Mouse (Mus musculus) mesoderm, embryonic 11.5 days (tissue): ENCODE results near the gene Gm42688.

Experiments
- DNase-seq: peaks from one replicate; pipeline ENCODE4 v3.0.0-alpha.2; 2012; ENCODE audit warnings: low read depth, low spot score

The Gm42688 gene

GRCm38 (mm10) chr6:83117616-83118015, 16.2 kb downstream of the Gm42688 start:
- DNase-seq = no peak

GRCm38 (mm10) chr6:83118369-83118768, 17.0 kb downstream of the Gm42688 start:
- DNase-seq = no peak

- DNase-seq = no peak
These were observed 17.7 kb downstream of the Gm42688 start for GRCm38 (mm10) chr6:83118825-83119733.

GRCm38 (mm10) chr6:83119734-83120051, 18.3 kb downstream of the Gm42688 start:
- DNase-seq = no peak

- peak; percentile 99 for DNase-seq
These were observed 19.8 kb downstream of the Gm42688 start, which contains the start of gene Wbp1 for GRCm38 (mm10) chr6:83120930-83121862. Wbp1 (minus strand) TSS chr6:83121559.

GRCm38 (mm10) chr6:83121863-83122710, 20.7 kb downstream of the Gm42688 start:
- no peak for DNase-seq

GRCm38 (mm10) chr6:83122961-83123360, 21.5 kb downstream of the Gm42688 start:
- no peak for DNase-seq

GRCm38 (mm10) chr6:83124851-83125312, 23.5 kb downstream of the Gm42688 start:
- peak; percentile 91 for DNase-seq

GRCm38 (mm10) chr6:83125331-83125730, 23.9 kb downstream of the Gm42688 start, which contains the start of gene Ino80b:
Ino80b (minus strand) TSS chr6:83125431.
- DNase-seq = no peak

- no peak for DNase-seq
These were observed 26.0 kb downstream of the Gm42688 start for GRCm38 (mm10) chr6:83127419-83127818.

GRCm38 (mm10) chr6:83131469-83132034, 30.1 kb downstream of the Gm42688 start:
- DNase-seq = no peak

GRCm38 (mm10) chr6:83132176-83132919, 30.9 kb downstream of the Gm42688 start:
- no peak for DNase-seq

- DNase-seq = no peak
These were observed 32.8 kb downstream of the Gm42688 start for GRCm38 (mm10) chr6:83134226-83134625.

GRCm38 (mm10) chr6:83134951-83135513, 33.6 kb downstream of the Gm42688 start, which contains the start of gene Rtkn:
Rtkn (plus strand) TSS chr6:83135463.
- DNase-seq = no peak

GRCm38 (mm10) chr6:83135571-83136161, 34.2 kb downstream of the Gm42688 start:
- no peak for DNase-seq

GRCm38 (mm10) chr6:83136291-83136880, 35.0 kb downstream of the Gm42688 start:
- DNase-seq = no peak

GRCm38 (mm10) chr6:83136881-83137575, 35.6 kb downstream of the Gm42688 start:
- DNase-seq = peak; percentile 91

- peak; percentile 93 for DNase-seq
These were observed 36.1 kb downstream of the Gm42688 start for GRCm38 (mm10) chr6:83137576-83137950.
